Mouse (Mus musculus) lung, adult 2 months (tissue): Measurements from ENCODE around the gene Igsf9b. TPM values are rescaled to one million over a fixed set of nuclear protein-coding genes. Genes with fewer than 3 reads are reported as not detected.

ENCODE experiments used
- DNase-seq: peaks from one replicate; pipeline ENCODE4 v3.0.0; 2022
- H3K4me1 ChIP-seq: fragments of 200-500 bp; 2 replicates; pipeline ENCODE4 v1.6.1; 2011; ENCODE audit warnings: low read length; ENCODE audit not compliant: control insufficient read depth, insufficient read depth
- H3K4me3 ChIP-seq: fragments of 200-500 bp; replicated peaks from 2 replicates; pipeline ENCODE3; 2011; ENCODE audit warnings: low read depth, mild to moderate bottlenecking, control low read depth, low read length; ENCODE audit errors: extremely low read depth
- CTCF ChIP-seq: fragments of 200-500 bp; IDR thresholded peaks from 2 replicates; pipeline ENCODE4 v1.5.1; 2011; ENCODE audit warnings: mild to moderate bottlenecking, low read length, control low read depth; ENCODE audit not compliant: insufficient read depth
- POLR2A ChIP-seq: fragments of 200-500 bp; IDR thresholded peaks from 2 replicates; pipeline ENCODE4 v1.6.1; 2011; ENCODE audit warnings: low read depth, mild to moderate bottlenecking, control low read depth, low read length, borderline replicate concordance; ENCODE audit errors: extremely low read depth
- WGBS: fragments of 180-500 bp; shearing (Covaris S2); methylation state at CpG from one replicate; pipeline ENCODE4 v1.1.7; 2018; 5-methylcytosine and 5-hydroxymethylcytosine counted together
- polyA plus RNA-seq: library from polyadenylated mRNA; depleted of rRNA; stranded (reverse); fragments of >200 nt; gene quantifications from 2 replicates; pipeline ENCODE4 v1.2.3, GENCODE M21; 2012

The Igsf9b gene
- polyA plus RNA-seq, 1 experiment: 1.4 TPM

- Histone ChIP-seq H3K4me1 (no peaks in the 10 kb centered on the region), H3K4me3 (no peak overlapping the region)
- no peak for DNase-seq
- WGBS: 49% methylated on average over 17 of the region's 17 CpGs
- TF ChIP-seq CTCF: no peak
- no peak for TF ChIP-seq POLR2A
These were observed 4.8 kb downstream of the Igsf9b start for GRCm38 (mm10) chr9:27303571-27304484.

DNA sequence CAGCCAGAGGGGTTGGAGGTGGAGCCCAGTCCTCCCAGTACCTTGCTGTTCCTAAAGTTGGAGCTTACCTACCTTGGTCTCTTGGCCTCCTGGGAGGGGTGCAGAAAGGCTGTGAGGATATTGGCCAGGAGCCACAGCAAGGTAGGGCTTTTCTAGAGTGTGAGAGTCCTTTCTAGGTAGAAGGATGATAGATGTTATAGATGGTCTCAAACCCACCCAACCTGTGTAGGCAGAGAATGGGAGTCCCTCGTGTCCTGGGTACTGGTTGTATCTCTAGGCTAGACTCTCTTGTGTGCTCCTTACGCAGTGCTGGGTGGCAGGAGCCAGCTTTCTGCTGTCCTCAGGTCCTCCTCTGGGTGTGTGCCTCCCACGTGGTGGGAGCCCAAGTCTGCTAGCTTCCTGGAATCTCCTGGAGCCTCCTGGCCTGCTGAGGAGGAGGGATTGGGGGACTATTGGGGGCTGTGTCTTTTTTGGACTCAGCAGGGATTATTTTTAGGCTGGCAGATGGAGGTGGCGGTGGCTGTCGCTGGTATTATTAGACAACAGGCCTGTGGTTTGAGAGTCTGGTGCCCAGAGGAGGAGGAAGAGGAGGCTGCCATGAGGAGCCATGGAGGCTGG is 5.6 kb downstream of the Igsf9b start:
- no peak for DNase-seq
- Histone ChIP-seq H3K4me3 (no peak overlapping the region), H3K4me1 (no peaks in the 10 kb centered on the region)
- no peak for TF ChIP-seq CTCF
- no peak for TF ChIP-seq POLR2A
- WGBS: 63% methylated on average over 5 of the region's 5 CpGs

DNA sequence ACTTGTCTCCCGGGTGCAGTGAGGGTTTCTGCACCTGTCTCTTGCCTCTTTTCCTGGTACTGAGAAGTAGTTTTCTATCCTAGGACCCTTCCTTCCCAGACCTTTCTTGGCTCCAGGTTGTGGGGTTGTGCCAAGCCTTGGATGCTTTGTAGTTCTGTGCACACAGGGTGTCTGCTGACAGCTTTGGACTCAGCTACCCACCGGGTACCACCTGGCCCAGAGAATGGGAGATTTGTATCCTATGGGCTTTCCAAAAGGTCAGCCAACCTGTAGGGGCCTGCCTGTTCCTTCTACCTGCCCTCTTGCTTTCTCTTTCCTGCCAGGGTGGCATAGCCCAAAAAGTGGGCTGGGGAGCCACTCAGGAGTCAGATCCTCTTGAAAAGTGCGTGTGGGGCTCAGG is 6.5 kb downstream of the Igsf9b start:
- Histone ChIP-seq H3K4me3 (no peak overlapping the region), H3K4me1 (no peaks in the 10 kb centered on the region)
- TF ChIP-seq POLR2A (no peak), CTCF (no peak)
- no peak for DNase-seq
- WGBS: 62% methylated on average over 3 of the region's 3 CpGs

GRCm38 (mm10) chr9:27306642-27307041 is 7.6 kb downstream of the Igsf9b start:
- 12% methylated on average over 4 of the region's 4 CpGs for WGBS
- Histone ChIP-seq H3K4me3 (no peak overlapping the region), H3K4me1 (no peaks in the 10 kb centered on the region)
- no peak for TF ChIP-seq POLR2A
- TF ChIP-seq CTCF: no peak
- no peak for DNase-seq

GRCm38 (mm10) chr9:27307265-27307664 is 8.3 kb downstream of the Igsf9b start:
- no peak for DNase-seq
- H3K4me1 ChIP-seq: no peaks in the 10 kb centered on the region
- no peak for TF ChIP-seq POLR2A
- no peak for TF ChIP-seq CTCF
- H3K4me3 ChIP-seq: no peak overlapping the region
- WGBS: 10% methylated on average over 3 of the region's 3 CpGs

GRCm38 (mm10) chr9:27308045-27308444 is 9.0 kb downstream of the Igsf9b start:
- 29% methylated on average over 7 of the region's 7 CpGs for whole genome bisulfite sequencing
- DNase-seq: no peak
- H3K4me1 ChIP-seq: no peaks in the 10 kb centered on the region
- no peak overlapping the region for H3K4me3 ChIP-seq
- TF ChIP-seq POLR2A (no peak), CTCF (no peak)

GRCm38 (mm10) chr9:27308561-27308960 is 9.6 kb downstream of the Igsf9b start:
- DNase-seq: no peak
- 38% methylated on average over 6 of the region's 6 CpGs for WGBS
- no peaks in the 10 kb centered on the region for H3K4me1 ChIP-seq
- no peak for TF ChIP-seq CTCF
- no peak for TF ChIP-seq POLR2A
- H3K4me3 ChIP-seq: no peak overlapping the region

DNA sequence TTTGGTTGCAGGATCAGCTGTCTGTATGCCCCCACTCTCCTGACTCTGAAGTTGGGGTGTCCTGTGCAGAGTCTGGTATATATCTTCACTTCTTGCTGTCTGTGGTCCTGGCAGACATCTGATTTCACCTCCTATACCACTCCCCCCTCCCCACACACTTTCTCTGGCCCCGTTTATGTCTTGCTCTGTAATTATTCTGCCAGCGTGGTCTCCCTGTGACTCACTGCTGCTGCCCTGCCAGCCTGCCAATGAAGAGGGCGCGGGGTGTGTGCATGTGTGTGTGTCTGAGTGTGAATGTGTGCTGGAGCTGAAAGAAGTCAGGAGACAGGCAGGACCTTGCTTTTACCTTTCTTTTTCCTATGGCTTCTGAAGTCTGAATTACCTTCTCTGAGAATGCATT is 11.0 kb downstream of the Igsf9b start:
- no peak for TF ChIP-seq POLR2A
- no peak for TF ChIP-seq CTCF
- DNase-seq: no peak
- H3K4me1 ChIP-seq: no peaks in the 10 kb centered on the region
- no peak overlapping the region for H3K4me3 ChIP-seq
- WGBS: 64% methylated on average over 4 of the region's 4 CpGs

DNA sequence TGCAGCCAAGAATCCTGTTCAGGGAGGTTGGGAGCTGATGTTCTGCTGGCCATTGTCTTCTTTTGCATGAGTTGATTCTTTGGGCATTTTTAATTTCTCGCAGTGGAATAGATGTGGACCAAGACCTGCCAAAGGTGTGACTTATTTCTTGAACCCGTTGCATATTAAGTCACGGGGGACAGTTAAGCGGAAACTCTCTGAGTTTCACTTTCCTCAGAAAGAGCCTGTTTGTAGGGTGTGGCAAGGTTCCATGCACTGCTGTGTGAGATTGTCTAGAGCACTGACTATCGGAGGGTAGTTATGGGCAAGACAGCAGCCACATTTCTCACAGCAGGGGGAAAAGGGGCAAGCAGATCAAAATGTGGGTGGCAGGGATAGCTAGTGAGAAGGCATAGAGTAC is 14.4 kb downstream of the Igsf9b start:
- TF ChIP-seq CTCF (no peak), POLR2A (no peak)
- H3K4me1 ChIP-seq: no peaks in the 10 kb centered on the region
- no peak for DNase-seq
- WGBS: 90% methylated on average over 5 of the region's 5 CpGs
- no peak overlapping the region for H3K4me3 ChIP-seq

GRCm38 (mm10) chr9:27321267-27321666 is 22.3 kb downstream of the Igsf9b start:
- 88% methylated on average over 8 of the region's 8 CpGs for WGBS
- Histone ChIP-seq H3K4me1 (no peaks in the 10 kb centered on the region), H3K4me3 (no peak overlapping the region)
- DNase-seq: no peak
- TF ChIP-seq POLR2A (no peak), CTCF (no peak)
